Mouse (Mus musculus): Measurements from ENCODE around the gene Rab43. TPM values are rescaled to one million over a fixed set of nuclear protein-coding genes. Genes with fewer than 3 reads are reported as not detected.
A peak's percentile ranks its signal among the peaks of the same experiment; 100 is the strongest.

Rab43 gene
- polyA plus RNA-seq, 1 experiment = 14.8 TPM

- peaks cover 48% of the 10 kb centered on the region for H3K79me2 ChIP-seq (ENCODE audit: control insufficient read depth, insufficient read depth)
- no peaks in the 10 kb centered on the region for H3K27me3 ChIP-seq (ENCODE audit: control insufficient read depth, insufficient read depth, insufficient read length)
- H3ac ChIP-seq (ENCODE audit: control insufficient read depth, insufficient read length) = peak within 1 kb of the TSS; percentile 89
- peak; percentile 87 for TF ChIP-seq POLR2AphosphoS2 (IDR thresholded peaks at IDR 0.05; ENCODE audit: insufficient read length, low read depth)
- TF ChIP-seq TCF3 (IDR thresholded peaks at IDR 0.05; ENCODE audit: insufficient read length, low read depth) = no peak
- peak; percentile 7 for TF ChIP-seq SRF (IDR thresholded peaks at IDR 0.05; ENCODE audit: control insufficient read depth, insufficient read length, low read depth)
- no peak for TF ChIP-seq MYOD1 (IDR thresholded peaks at IDR 0.05; ENCODE audit: control insufficient read depth in 1 of 3, insufficient read length in 2 of 3, low read depth in 2 of 3)
- TF ChIP-seq USF1 (IDR thresholded peaks at IDR 0.05; ENCODE audit: low read depth) = no peak
- TF ChIP-seq CEBPB (IDR thresholded peaks at IDR 0.05; ENCODE audit: insufficient read depth, poor library complexity, severe bottlenecking) = no peak
- no peak for TF ChIP-seq MYOG (IDR thresholded peaks at IDR 0.05; ENCODE audit: control insufficient read depth in 1 of 3, insufficient read depth in 1 of 3, insufficient read length in 2 of 3, low read depth in 2 of 3)
- no peak for TF ChIP-seq MAX (IDR thresholded peaks at IDR 0.05; ENCODE audit: low read depth)
- TF ChIP-seq POLR2A (IDR thresholded peaks at IDR 0.05; ENCODE audit: insufficient read length, low read depth) = peak; percentile 86
- TF ChIP-seq E2F4 (IDR thresholded peaks at IDR 0.05; ENCODE audit: insufficient read depth) = no peak
- peak; percentile 39 for TF ChIP-seq REST (IDR thresholded peaks at IDR 0.05; ENCODE audit: insufficient read depth, insufficient read length)
- TF ChIP-seq TCF12 (IDR thresholded peaks at IDR 0.05; ENCODE audit: insufficient read depth, poor library complexity, severe bottlenecking) = no peak
- H3K36me3 ChIP-seq (ENCODE audit: control insufficient read depth, insufficient read depth) = peaks cover 5% of the 10 kb centered on the region
- H3K4me2 ChIP-seq (ENCODE audit: low read depth) = peak within 1 kb of the TSS; percentile 92
- peak within 1 kb of the TSS; percentile 83 for H3K4me3 ChIP-seq
Observed at GRCm38 (mm10) chr6:87850900-87851614, 39.1 kb upstream of the Rab43 start, which contains the start of gene Cnbp. Gene Cnbp, minus strand, starts transcription at chr6:87851106.

- Histone ChIP-seq H3K4me3 (peak overlapping the region; percentile 83), H3K36me3 (ENCODE audit: control insufficient read depth, insufficient read depth) (peaks cover 9% of the 10 kb centered on the region), H3K79me2 (ENCODE audit: control insufficient read depth, insufficient read depth) (peaks cover 56% of the 10 kb centered on the region), H3K27me3 (ENCODE audit: control insufficient read depth, insufficient read depth, insufficient read length) (no peaks in the 10 kb centered on the region), H3K4me2 (ENCODE audit: low read depth) (peak overlapping the region; percentile 82), H3ac (ENCODE audit: control insufficient read depth, insufficient read length) (peak overlapping the region; percentile 89)
- TF ChIP-seq CEBPB (IDR thresholded peaks at IDR 0.05; ENCODE audit: insufficient read depth, poor library complexity, severe bottlenecking) (no peak), MYOD1 (IDR thresholded peaks at IDR 0.05; ENCODE audit: control insufficient read depth in 1 of 3, insufficient read length in 2 of 3, low read depth in 2 of 3) (peak in 1 of 3 experiments; percentile 1)
Observed at GRCm38 (mm10) chr6:87850155-87850899, 38.4 kb upstream of the Rab43 start.

GRCm38 (mm10) chr6:87849780-87850154 lies 37.8 kb upstream of the Rab43 start:
- Histone ChIP-seq H3K4me2 (ENCODE audit: low read depth) (peak overlapping the region; percentile 82), H3K27me3 (ENCODE audit: control insufficient read depth, insufficient read depth, insufficient read length) (no peaks in the 10 kb centered on the region), H3K4me3 (peak overlapping the region; percentile 83), H3ac (ENCODE audit: control insufficient read depth, insufficient read length) (peak overlapping the region; percentile 89), H3K36me3 (ENCODE audit: control insufficient read depth, insufficient read depth) (peaks cover 15% of the 10 kb centered on the region), H3K79me2 (ENCODE audit: control insufficient read depth, insufficient read depth) (peaks cover 61% of the 10 kb centered on the region)
- TF ChIP-seq REST (IDR thresholded peaks at IDR 0.05; ENCODE audit: insufficient read depth, insufficient read length) (no peak), MAX (IDR thresholded peaks at IDR 0.05; ENCODE audit: low read depth) (peak; percentile 81), POLR2A (IDR thresholded peaks at IDR 0.05; ENCODE audit: insufficient read length, low read depth) (no peak), E2F4 (IDR thresholded peaks at IDR 0.05; ENCODE audit: insufficient read depth) (no peak)

GRCm38 (mm10) chr6:87846813-87847212 lies 34.8 kb upstream of the Rab43 start:
- Histone ChIP-seq H3K79me2 (ENCODE audit: control insufficient read depth, insufficient read depth) (peaks cover 74% of the 10 kb centered on the region), H3K4me2 (ENCODE audit: low read depth) (peak overlapping the region; percentile 54), H3K27me3 (ENCODE audit: control insufficient read depth, insufficient read depth, insufficient read length) (no peaks in the 10 kb centered on the region), H3ac (ENCODE audit: control insufficient read depth, insufficient read length) (no peak overlapping the region), H3K36me3 (ENCODE audit: control insufficient read depth, insufficient read depth) (peaks cover 44% of the 10 kb centered on the region), H3K4me3 (no peak overlapping the region)
- no peak for TF ChIP-seq TCF3 (IDR thresholded peaks at IDR 0.05; ENCODE audit: insufficient read length, low read depth)
- TF ChIP-seq USF1 (IDR thresholded peaks at IDR 0.05; ENCODE audit: low read depth) = no peak
- TF ChIP-seq POLR2A (IDR thresholded peaks at IDR 0.05; ENCODE audit: insufficient read length, low read depth) = no peak
- no peak for TF ChIP-seq E2F4 (IDR thresholded peaks at IDR 0.05; ENCODE audit: insufficient read depth)
- TF ChIP-seq MAX (IDR thresholded peaks at IDR 0.05; ENCODE audit: low read depth) = no peak
- TF ChIP-seq SRF (IDR thresholded peaks at IDR 0.05; ENCODE audit: control insufficient read depth, insufficient read length, low read depth) = no peak
- no peak for TF ChIP-seq CEBPB (IDR thresholded peaks at IDR 0.05; ENCODE audit: insufficient read depth, poor library complexity, severe bottlenecking)
- TF ChIP-seq TCF12 (IDR thresholded peaks at IDR 0.05; ENCODE audit: insufficient read depth, poor library complexity, severe bottlenecking) = no peak
- TF ChIP-seq POLR2AphosphoS2 (IDR thresholded peaks at IDR 0.05; ENCODE audit: insufficient read length, low read depth) = no peak
- TF ChIP-seq MYOD1 (IDR thresholded peaks at IDR 0.05; ENCODE audit: control insufficient read depth in 1 of 3, insufficient read length in 2 of 3, low read depth in 2 of 3) = no peak
- TF ChIP-seq REST (IDR thresholded peaks at IDR 0.05; ENCODE audit: insufficient read depth, insufficient read length) = no peak
- no peak for TF ChIP-seq MYOG (IDR thresholded peaks at IDR 0.05; ENCODE audit: control insufficient read depth in 1 of 3, insufficient read depth in 1 of 3, insufficient read length in 2 of 3, low read depth in 2 of 3)

Measured in myocyte (in vitro differentiated cells).